Mouse (Mus musculus) heart, adult 8-10 months (tissue): ENCODE results near the gene Nell2. TPM values are rescaled to one million over a fixed set of nuclear protein-coding genes. Genes with fewer than 3 reads are reported as not detected.

Experiments
- DNase-seq: peaks from one replicate; pipeline ENCODE4 v3.0.0; 2022; ENCODE audit warnings: low spot score
- total RNA-seq, 4 experiments: library from RNA; stranded (reverse); gene quantifications; 2 replicates each; pipeline ENCODE4 v1.2.4; 2022

The Nell2 gene
- total RNA-seq, 4 experiments from 2014 or later, result 0.11 TPM; not detected in 2

DNA sequence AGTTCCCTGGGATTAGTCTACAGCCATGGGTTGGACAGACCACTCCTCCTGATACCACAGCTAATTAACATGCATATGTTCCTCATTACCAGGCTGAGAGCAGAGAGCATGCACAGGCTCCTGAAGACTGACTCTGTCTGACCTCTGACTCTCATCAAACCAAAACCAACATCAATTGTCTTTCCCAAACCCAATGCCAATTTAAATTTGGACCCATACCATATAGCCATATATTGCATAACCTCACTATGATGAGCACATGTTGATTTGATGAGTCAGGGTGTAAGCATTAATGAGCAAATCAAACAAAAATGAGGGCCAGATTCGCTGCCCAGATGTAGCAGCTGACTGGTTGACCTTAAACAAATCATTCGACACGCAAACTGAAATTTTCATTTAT, 51.9 kb downstream of the Nell2 start:
- no peak for DNase-seq

DNA sequence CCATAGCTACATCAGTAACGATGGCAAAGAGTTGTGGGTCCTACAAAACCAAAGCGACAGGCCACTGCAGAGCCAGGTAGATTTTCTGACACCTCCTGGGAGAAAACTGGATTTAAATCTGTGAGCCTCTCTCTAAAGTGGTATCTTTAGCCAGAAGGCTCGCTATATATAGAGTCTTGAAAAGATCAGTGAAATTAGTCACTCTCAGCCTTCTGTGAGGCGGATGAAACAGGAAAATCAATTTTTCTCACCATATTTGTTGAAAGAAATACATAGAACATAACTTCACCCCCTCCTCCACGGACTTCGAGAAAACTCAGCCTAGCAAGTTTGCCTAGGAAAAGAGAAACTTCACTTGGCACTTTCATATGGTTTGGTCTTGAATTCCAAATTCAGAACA, 54.4 kb downstream of the Nell2 start:
- DNase-seq, result no peak

DNA sequence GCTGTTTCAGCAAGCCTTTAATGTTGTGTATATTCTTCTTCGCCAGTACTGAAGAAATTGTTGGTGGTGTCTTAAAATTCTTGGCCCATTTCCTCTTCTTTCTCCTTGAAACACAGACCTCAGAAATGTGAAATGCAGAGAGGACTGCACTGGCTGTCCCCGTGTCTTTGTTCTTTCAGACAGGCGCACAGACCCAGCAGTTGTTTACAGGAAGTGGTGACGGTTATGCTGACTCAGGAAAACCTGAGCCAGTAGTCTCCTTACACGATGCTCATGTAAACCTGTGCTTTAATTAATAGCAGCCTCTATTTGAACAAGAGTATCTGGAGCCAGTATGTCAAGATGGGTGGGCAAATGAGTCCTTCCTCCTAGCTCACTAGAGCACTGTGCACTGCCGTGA, 61.2 kb downstream of the Nell2 start:
- DNase-seq, result no peak

DNA sequence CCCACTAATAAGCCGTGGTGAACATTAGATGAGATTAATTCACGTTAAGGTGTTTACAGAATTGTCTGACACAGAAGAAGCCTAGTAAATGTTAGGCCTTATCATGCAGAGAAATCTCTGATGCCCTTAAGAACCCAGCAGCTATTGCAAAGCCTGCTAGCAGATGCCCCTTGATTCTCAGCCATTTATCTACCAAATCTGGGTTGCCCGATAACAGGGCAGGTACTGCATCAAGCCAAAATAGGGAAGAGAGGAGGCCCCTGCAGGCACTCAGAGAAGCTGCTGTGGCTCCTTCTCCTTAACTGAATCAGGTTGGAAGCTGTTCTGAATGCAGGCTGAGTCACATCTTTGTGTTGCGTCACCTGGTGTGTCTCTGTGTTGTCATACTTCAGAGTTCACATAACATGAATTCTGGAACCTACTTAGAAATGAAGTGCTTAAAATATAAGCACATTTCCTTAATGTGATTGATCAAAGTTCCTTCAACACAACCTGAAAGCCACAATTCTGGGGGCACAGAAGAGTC, 68.3 kb downstream of the Nell2 start:
- DNase-seq, result no peak

DNA sequence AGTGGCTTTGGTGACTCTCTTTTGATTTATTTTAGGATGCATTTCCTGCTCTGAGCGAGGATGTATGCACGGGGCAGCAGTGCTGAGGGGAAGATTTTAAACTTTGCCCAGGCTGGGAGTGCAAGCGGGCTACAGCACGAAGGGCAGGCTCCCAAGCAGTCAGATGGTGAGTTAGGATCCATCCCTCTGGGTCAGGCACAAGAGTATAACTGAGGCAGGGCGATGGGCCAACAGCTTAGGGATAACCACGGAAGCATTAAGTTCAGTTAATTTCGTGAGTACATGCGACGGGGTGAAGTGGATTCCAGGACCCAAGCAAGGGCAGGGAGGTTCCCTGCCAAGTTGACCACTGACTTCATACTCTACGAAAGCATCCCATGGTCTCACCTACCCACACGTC, 83.8 kb downstream of the Nell2 start:
- no peak for DNase-seq

DNA sequence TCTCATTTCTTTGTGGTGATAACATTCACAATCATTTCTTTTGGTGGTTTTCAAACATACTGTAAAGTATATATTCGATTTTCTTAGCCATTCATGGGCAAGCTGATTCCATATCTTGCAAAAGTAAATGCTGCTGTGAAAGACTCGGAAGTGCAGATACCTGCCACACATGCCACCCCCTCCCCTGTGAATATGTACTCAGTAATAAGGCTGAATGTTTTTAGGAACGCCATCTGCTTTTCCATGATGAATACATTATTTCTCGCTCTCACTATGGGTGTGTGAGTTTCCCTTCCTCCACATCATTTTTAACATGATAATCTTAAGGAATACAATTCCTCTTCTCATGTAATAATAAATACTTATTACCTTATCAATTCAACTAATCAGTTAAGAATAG, 90.6 kb downstream of the Nell2 start:
- DNase-seq, result no peak

DNA sequence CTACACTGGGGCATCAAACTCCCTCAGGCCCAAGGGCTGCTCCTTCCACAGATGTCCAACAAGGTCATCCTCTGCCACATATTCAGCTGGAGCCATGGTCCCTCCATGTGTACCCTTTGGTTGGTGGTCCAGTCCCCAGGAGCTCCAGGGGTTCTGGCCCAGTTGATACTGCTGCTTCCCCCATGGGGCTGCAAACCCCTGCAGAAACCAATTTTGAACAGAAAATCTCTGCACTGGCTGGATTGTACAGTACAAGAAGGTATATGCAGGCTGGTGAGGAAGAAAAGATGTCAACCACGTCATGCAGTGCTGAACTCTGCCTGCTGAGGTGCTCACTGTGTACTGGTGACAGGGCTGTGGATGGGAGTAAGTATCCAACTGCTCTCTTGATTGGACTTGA, 92.1 kb downstream of the Nell2 start:
- no peak for DNase-seq

DNA sequence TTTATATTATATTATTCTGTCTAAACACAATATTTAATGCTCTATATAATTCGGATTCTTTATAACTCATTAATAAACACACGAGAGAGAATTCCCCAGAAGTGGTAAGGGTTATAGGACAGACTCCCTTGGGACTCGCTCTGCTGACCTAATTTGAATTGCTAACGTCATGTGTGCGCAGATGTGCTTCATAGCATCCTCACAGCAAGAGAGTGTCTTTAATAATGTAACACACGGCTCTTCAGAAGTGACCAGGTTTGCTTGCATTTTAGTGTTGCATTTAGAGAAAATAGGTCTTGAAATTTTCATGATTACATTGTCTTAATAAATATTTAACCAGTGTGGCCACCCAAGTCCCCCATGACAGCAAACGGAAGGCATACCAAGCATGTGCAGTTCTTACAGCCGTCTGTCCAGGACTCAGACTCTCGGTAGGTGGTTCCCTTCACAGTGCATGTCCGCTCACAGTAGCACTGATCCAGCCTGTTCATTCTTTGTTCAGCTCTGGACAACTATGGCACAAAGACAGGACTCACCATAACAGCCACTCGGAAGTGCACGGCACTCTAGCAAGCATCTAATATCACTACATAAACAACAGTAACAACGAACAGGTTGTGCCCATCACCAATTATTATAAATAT, 97.1 kb downstream of the Nell2 start:
- DNase-seq, result no peak

DNA sequence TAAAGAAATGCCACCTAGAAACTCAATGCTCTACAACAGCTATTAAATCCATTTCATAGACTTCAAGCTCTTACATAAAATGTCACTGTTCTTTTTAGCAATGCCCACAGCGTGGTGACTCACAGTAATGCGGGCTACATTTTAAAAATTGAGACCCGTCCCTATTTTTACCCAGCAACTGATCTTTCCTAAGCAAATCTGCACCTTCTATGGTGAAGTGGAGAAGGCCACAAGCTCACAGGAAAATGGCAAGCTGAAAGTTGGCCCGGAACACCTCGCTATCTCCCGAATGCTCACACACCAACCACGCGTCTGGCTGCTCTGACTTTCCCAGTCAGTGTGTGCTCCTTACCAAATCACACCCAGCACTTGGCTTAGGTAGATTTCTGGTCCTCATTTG, 98.4 kb downstream of the Nell2 start:
- DNase-seq, result no peak

DNA sequence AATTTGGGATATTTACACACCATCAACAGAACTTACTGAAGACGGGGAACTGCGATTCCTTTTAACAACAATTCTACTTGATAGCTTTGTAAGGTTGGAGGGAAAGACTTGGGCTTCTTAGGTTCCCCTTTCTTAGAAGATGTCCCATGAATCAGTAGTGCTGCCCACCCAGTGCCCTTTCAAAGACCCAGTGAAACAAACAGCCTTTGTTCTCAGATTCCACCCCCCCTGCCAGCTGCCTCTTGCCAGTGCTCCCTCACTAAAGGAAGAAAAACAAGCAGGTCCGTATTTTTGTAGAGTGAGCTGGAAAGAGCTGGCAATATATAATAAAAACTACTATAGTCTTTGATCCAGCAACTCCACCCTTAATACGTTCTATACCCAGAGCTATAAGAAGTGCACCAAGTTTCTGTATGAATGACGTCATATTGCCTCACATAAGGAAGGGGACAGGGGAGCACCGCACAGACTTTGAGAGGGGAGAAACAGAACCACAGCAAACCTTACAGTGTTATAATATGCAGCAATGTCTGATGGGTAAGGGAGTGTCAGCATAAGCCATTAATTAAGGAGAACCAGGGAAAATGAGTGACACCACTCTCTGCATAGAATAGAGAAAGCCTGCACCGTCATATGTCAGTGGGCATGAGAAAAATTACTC, 100.2 kb downstream of the Nell2 start:
- no peak for DNase-seq

DNA sequence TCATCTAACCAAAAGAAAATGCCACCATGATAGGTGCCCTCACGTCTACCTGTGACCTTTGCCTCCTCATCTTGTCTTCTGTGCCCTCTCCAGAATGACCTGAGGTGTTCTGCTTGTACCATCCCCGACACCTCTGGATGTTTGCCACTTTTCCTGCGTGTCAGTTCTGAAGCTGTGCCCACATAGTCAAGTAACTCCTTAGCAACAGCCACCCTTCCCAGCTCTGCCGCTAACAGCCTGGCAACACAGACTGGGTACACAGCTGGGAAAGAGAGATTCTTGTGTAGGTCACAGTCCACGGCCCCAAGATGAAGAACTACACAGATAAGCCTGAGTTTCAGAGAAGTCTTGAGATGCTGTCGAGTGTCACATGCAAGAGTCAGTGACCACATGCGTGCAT, 103.3 kb downstream of the Nell2 start:
- DNase-seq, result no peak

DNA sequence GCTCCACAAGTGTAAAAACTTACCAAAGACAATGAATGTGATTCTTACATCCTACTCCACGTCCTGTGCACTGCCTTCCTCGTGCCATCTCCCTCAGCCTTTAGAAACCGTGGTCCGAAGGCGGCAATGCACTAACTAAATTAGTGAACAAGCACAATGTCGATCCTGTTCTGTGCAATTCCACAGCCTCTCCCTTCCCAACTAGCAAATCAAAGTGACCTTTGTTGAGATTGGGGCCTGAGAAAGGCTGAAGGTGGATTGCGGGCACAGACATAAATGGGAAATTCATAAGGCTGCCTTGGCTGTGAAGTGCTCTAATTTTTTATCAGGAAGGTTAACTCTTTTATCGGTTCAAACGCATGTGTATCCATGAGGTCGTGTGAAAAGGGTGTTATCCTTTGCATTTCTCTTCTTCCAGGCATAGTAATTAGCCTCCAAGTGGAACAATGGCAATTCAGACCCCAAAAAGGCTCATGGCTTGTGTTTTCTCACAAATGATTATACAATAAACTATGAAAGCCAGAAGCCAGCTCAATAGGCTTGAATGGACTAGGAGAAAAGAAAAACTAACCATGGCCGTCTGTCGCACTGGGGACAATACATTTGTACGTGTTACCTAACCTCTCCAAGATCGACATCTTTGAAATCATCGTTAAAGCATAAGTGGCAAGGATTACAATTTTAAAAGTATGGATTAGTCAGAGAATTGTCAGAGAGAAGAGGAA, 106.0 kb downstream of the Nell2 start:
- no peak for DNase-seq

DNA sequence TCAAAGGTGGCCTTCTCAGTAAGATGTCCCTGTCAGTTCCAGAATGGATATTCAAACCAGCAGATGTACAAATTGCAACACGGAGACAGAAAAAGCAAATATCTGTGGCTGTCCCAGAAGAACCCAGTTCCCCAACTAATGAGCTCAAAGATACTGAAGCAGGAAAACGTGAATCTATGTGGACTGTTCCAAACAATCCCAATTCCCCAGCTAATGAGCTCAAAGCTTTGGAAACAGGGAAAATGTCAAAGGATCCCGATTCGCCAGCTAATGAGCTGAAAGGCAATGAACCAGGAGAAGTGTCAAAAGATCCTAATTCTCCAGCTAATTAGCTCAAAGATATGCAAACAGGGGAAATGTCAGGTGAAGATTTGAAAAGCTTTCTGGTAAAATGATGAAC, 109.7 kb downstream of the Nell2 start:
- DNase-seq, result no peak

DNA sequence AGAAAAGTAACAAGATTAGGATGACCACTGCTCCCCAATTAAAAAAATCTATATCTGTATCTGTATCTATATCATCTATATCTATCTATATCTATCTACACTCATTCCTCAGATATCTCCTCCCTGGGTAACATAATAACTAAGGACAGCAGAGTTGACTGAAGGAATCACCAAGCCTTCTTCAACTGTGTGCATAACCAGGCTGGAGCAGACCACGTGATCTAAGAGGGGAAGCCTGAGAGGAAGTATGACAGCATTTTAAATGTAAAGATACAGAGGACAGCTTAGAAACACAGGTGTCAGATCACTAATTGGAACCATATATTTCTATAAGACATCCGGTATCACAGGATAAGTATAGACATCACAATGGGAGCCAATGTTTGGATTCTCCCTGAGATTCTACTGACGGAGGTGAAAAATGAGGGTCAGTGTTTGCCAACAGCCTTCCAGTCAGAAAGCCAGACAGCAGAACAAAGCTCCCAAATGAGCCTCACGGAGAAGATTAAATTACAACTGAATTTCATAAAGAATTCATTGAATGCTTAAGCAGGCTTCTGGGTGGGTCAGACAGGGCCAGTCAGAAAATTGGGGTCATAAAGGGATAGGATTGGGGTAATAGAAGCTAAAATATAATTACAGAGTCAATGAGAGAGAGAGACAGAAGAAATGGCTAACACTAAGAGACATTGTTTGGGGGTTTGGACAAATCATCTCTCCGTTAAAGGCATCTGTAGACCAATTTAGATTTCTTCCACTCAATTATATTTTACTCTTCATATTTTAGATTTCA, 116.2 kb downstream of the Nell2 start:
- DNase-seq, result no peak

DNA sequence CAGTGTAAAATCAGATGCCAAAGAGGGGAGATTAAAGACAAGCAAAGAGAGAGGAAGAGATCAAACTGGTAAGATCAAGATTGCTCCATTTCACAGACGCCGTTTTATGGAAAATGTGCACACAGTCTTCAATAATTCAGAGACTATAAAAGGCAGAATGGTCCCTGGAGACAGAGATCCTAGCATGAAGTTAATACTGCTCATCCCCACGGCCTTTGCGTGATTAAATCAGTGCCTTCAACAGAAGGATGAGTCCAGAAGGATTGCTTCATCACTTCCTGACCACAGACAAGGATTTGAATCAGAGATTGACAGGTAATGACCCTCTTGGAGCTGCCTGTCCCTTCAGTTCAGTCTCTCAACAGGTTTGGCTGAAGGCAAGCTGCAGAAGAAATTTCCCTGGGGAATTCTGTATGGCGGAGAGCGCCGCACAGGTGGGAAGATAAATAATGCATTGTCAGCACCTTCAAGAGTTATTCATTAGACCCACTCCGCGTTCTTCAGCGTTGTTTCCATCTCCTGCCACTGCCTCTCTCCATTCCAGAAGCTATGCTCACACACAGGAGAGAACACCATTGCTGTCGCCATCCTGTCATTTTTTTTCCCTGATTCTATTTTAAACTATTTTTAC, 118.0 kb downstream of the Nell2 start:
- DNase-seq, result no peak

DNA sequence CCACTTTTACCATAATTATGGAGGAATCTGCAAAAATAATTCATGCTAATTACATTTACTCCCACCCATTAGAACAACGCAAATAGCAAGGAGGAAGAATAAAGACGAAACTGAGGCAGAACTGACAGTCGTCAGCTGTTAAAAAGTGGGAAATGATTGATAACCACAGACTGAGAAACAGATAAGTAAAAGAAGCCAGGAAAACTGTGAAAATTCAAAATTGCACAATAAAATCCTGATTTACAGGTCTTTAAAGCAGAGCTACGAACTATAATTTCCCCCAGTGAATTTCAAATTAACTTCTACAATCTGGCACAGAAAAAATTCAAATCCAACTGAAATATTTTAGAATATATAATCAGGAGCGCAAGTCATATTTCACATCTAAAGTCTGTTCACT, 138.0 kb downstream of the Nell2 start:
- no peak for DNase-seq

DNA sequence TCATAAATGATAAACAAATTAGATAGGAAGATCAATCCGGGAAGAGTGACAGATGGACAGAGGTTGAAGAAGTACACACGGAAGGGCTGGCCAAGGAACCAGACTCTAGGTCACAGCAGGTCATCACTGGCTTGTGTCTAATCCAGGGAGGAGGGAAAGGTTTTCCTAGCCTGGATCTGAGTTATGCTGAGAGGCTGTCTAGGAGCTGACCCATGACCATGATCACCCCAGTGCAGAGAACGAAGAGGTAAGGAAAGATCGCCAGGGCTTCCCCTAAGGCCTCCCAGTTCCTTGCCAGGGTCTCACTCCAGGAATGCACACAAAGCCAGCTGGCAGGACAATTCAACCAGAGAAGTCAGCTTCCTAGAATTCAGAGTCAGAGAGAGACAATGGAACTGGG, 139.4 kb downstream of the Nell2 start:
- DNase-seq, result no peak

DNA sequence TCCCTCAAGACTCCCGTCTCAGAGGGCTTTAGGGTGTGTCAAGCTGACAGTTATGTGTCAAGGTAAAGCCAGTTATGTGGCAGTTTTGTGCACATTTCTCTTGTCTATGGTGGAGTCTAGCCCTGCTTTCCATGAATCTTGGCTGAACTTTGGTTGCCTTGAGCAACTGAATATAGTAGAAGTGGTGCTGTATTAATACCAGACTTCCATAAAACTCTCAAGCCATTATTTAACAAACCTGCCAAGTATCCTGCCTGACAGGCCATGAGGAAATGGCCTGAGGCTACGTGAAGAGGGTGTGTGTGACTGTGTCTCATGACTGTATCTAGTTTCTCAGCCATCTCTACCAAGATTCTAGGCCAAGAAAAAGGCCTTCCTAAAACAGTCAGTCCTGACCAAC, 147.5 kb downstream of the Nell2 start:
- no peak for DNase-seq

DNA sequence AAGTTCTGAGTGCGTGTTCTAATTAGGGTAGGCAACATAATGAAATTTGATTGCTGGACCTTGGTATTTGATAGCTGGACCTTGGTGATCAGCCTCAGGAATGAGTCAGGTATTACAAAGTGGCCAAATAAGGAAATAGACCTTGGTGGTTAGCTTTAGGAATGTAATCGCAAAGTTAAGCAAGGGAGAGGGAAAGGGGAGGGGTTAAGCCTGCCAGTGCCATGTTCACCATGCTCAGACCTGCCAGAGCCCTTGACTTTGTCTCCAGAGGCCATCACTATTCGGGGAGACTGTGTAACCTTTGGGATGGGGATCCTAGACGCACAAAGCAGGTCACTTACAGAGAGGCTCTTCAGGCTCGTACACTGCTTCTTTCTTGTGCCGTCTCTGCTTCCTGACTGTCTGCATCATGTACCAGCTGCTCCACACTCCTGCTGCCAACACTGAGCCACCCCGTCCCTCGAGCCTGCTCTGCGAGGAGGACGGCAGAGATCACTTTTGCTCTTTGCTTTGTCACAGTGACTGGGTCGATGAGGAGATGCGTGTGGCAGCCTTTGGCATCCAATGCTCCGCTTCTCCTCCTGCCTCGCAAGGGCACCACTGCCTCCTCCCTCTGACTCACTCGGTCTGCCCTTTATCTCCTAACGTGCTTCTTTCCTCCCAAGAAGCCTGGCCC, 157.5 kb downstream of the Nell2 start:
- no peak for DNase-seq

DNA sequence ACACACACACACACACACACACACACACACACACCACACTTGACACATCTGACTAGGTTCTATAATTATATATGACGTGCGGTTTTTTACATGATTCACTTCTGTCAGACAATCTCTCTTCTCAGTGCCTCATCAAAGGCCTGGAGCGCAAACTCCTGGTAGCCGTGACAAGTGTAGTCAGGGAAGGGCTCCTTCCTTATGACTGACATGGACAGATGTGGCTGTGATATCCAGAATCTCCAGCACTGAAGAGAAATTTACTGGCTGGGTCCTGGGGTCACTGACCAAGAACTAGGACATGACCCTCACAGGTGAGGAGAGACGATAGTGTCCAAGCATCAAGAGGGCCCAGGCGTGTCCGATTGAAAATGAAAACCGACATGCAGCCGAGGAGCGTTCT, 160.2 kb downstream of the Nell2 start:
- DNase-seq, result no peak

DNA sequence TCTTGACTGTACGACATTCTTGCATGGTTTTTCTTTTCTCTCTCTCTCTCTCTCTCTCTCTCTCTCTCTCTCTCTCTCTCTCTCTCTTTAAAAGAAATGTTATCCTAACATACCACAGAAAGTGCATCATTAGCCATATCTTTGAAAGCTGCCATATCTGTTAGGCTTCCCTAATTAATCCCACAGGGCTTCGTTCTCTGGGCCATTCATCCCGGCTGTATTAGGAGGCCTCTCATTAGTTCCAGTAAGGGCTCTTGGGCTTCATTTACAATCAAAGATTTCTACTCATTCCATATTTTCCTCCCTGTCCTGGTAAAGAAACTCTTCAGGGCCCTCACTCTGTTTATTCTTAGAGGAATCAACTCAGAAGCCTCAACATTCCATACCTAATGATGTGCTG, 161.9 kb downstream of the Nell2 start:
- DNase-seq, result no peak
